Mouse (Mus musculus): ENCODE data around the gene Taar6.

DNA sequence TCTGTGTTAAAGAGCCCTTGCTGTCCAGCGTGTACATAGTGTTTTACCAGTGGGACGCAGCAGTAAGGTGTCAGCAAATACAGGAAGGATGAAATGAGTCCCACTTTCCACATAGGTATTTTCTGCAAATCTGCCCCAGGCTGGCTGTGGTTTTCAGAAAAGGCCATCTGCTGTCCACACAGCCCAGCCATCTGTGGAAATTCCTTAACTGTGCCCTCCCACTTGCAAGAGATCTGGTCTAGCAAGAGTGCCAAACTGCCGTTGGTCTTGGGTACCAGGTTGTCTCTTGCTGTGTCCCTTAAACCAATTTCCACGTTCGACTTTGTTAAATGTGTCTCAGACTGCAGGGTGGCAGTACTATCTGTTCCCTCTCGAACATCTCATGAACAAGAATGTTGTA is 33.7 kb downstream of the Taar6 start:
- TF ChIP-seq ZC3H11A (IDR thresholded peaks at IDR 0.05; ENCODE audit: borderline replicate concordance, low read depth, low read length): no peak
- TF ChIP-seq CHD2 (IDR thresholded peaks at IDR 0.05; ENCODE audit: low read depth, low read length): no peak
- TF ChIP-seq MAFK (IDR thresholded peaks at IDR 0.05; ENCODE audit: insufficient read depth, low read depth, low read length): no peak
- no peak for TF ChIP-seq HCFC1 (IDR thresholded peaks at IDR 0.05; ENCODE audit: borderline replicate concordance, insufficient read depth, low read length)
- TF ChIP-seq ZNF384 (IDR thresholded peaks at IDR 0.05; ENCODE audit: low read depth, low read length): no peak
